Mouse (Mus musculus) liver, embryonic 11.5 days (tissue): ENCODE data around the gene Cdc25a. TPM values are rescaled to one million over a fixed set of nuclear protein-coding genes. Genes with fewer than 3 reads are reported as not detected.

Source experiments
- ATAC-seq: fragments of 200-750 bp; cut with Nextera tagmentation; replicated peaks from 2 replicates; pipeline ENCODE4 v1.8.0; 2017; ENCODE audit warnings: moderate number of reproducible peaks, mild to moderate bottlenecking, moderate TSS enrichment, moderate library complexity; ENCODE audit not compliant: low FRiP score
- DNase-seq: peaks from one replicate; pipeline ENCODE4 v3.0.0-alpha.2; 2017; ENCODE audit warnings: low spot score
- H3K27ac ChIP-seq: fragments of 300-500 bp; sonication (generic); 2 replicates; pipeline ENCODE4 v1.5.1; 2014; ENCODE audit warnings: mild to moderate bottlenecking, low read depth, low read length, control low read depth
- H3K27me3 ChIP-seq: fragments of 300-500 bp; sonication (generic); replicated peaks from 2 replicates; pipeline ENCODE4 v1.6.1; 2014; ENCODE audit warnings: low read length, mixed read lengths; ENCODE audit not compliant: control insufficient read depth, insufficient read depth
- H3K36me3 ChIP-seq: fragments of 300-500 bp; sonication (generic); 2 replicates; pipeline ENCODE4 v1.6.1; 2014; ENCODE audit warnings: mild to moderate bottlenecking, low read length, moderate library complexity, mixed read lengths; ENCODE audit not compliant: control insufficient read depth, insufficient read depth
- H3K4me1 ChIP-seq: fragments of 300-500 bp; sonication (generic); replicated peaks from 2 replicates; pipeline ENCODE4 v1.6.1; 2014; ENCODE audit warnings: low read length, mixed read lengths; ENCODE audit not compliant: control insufficient read depth, insufficient read depth
- H3K4me2 ChIP-seq: fragments of 300-500 bp; sonication (generic); 2 replicates; pipeline ENCODE4 v1.6.1; 2014; ENCODE audit warnings: mild to moderate bottlenecking, control low read depth, moderate library complexity
- H3K4me3 ChIP-seq: fragments of 300-500 bp; sonication (generic); 2 replicates; pipeline ENCODE4 v1.5.1; 2014; ENCODE audit warnings: low read depth, low read length, control low read depth
- H3K9ac ChIP-seq: fragments of 300-500 bp; sonication (generic); 2 replicates; pipeline ENCODE4 v1.6.1; 2014; ENCODE audit warnings: low read depth, low read length, control low read depth
- H3K9me3 ChIP-seq: fragments of 300-500 bp; sonication (generic); 2 replicates; pipeline ENCODE4 v1.6.1; 2016; ENCODE audit warnings: low read length, inconsistent platforms, mixed read lengths; ENCODE audit not compliant: control insufficient read depth
- WGBS: fragments of 180-500 bp; shearing (Covaris S2); extraction: QIAGEN DNeasy Blood & Tissue Kit; methylation state at CpG from one replicate; pipeline ENCODE4 v1.1.7; 2014; 5-methylcytosine and 5-hydroxymethylcytosine counted together
- microRNA-seq: library from miRNA; unstranded; fragments of <30 nt; microRNA quantifications from one replicate; pipeline ENCODE4, GENCODE M21; 2017; ENCODE audit warnings: borderline number of aligned reads
- polyA plus RNA-seq: library from polyadenylated mRNA; unstranded; fragments of >200 nt; fragmentation: Nextera tagmentation; extraction: Ambion mirVana; gene quantifications from 2 replicates; pipeline ENCODE4 v1.2.1, GENCODE M21; 2014

The Cdc25a gene
- polyA plus RNA-seq, 1 experiment from 2014 or later: 39.8 TPM

- peak overlapping the region; percentile 72 for H3K9ac ChIP-seq
- H3K9me3 ChIP-seq: no peaks in the 10 kb centered on the region
- ATAC-seq: no peak
- peak overlapping the region; percentile 74 for H3K4me3 ChIP-seq
- peaks cover 5% of the 10 kb centered on the region for H3K4me1 ChIP-seq
- peak; percentile 58 for DNase-seq
- no peaks in the 10 kb centered on the region for H3K36me3 ChIP-seq
- peak overlapping the region; percentile 99 for H3K4me2 ChIP-seq
- peak overlapping the region; percentile 65 for H3K27ac ChIP-seq
- under 1% methylated on average over 20 of the region's 20 CpGs for WGBS
- no peaks in the 10 kb centered on the region for H3K27me3 ChIP-seq
Measured at GRCm38 (mm10) chr9:109932361-109932755, 57.0 kb downstream of the Cdc25a start.

DNA sequence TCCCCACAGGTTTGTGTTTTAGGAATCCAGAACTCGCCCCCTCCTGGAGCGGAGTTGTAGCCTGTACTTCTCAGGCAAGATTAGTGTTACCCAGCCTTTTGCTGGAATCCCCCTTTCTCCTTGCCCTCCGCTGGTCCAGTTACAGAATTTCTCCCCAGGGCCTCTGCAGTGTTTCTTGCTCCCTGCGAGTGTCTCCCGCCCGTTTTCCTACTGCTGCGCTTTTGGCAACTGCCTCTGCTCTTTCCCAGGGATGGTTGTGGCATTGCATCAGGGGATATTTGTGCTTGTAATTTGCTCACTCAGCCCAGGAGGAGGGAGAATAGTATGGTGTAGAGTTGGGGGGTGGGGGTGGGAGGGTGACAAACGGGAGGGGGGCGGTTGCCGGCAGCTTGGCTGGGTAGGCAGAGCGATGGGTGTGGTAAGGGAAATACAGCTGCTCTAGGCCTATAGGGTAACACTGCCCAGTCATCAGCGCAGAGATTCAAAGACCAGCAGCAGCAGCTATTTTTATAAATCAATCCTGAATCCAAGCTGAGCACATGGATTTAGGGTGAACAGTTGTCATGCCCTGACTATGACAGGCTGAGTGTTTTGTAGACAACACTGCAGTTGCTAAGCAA, 57.5 kb downstream of the Cdc25a start:
- peaks cover 5% of the 10 kb centered on the region for H3K4me1 ChIP-seq
- DNase-seq (peak; percentile 51), ATAC-seq (no peak)
- H3K9ac ChIP-seq: peak overlapping the region; percentile 72; the same call in 1 of the 2 replicates
- no peaks in the 10 kb centered on the region for H3K27me3 ChIP-seq
- peak overlapping the region; percentile 74 for H3K4me3 ChIP-seq
- peak overlapping the region; percentile 99 for H3K4me2 ChIP-seq
- WGBS: 4% methylated on average over 12 of the region's 12 CpGs
- no peak overlapping the region for H3K27ac ChIP-seq
- no peaks in the 10 kb centered on the region for H3K36me3 ChIP-seq
- no peaks in the 10 kb centered on the region for H3K9me3 ChIP-seq

DNA sequence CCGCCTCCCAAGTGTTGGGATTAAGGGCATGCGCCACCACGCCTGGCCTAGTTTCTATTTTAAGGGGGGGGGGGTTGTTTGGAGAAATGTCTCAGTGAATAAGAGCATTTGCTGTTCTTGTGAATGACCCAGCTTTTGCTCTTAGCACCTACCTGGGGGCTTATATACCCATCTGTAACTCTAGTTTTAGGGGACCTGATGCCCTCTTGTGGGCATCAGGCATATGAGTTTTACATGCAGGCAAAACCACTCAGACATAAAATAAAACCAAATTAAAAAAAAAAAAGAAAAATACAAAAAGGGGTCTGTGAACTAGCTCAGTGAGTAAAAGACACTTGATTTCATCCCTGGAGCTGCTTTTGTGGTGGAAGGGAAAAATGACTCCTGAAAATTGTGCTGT, 64.0 kb downstream of the Cdc25a start:
- 94% methylated on average over 3 of the region's 3 CpGs for WGBS
- H3K4me3 ChIP-seq: no peak overlapping the region
- no peaks in the 10 kb centered on the region for H3K27me3 ChIP-seq
- DNase-seq (no peak), ATAC-seq (no peak)
- H3K4me2 ChIP-seq: no peak overlapping the region
- no peaks in the 10 kb centered on the region for H3K9me3 ChIP-seq
- H3K36me3 ChIP-seq: no peaks in the 10 kb centered on the region
- H3K9ac ChIP-seq: no peak overlapping the region
- H3K4me1 ChIP-seq: no peaks in the 10 kb centered on the region
- no peak overlapping the region for H3K27ac ChIP-seq

GRCm38 (mm10) chr9:109942796-109943195, 67.4 kb downstream of the Cdc25a start:
- H3K9ac ChIP-seq: no peak overlapping the region
- H3K27ac ChIP-seq: no peak overlapping the region
- whole genome bisulfite sequencing: 91% methylated on average over 4 of the region's 4 CpGs
- H3K27me3 ChIP-seq: no peaks in the 10 kb centered on the region
- no peaks in the 10 kb centered on the region for H3K36me3 ChIP-seq
- H3K4me2 ChIP-seq: no peak overlapping the region
- DNase-seq: no peak
- no peaks in the 10 kb centered on the region for H3K4me1 ChIP-seq
- no peak for ATAC-seq
- no peak overlapping the region for H3K4me3 ChIP-seq
- H3K9me3 ChIP-seq: no peaks in the 10 kb centered on the region

Small RNAs within 50 kb of the gene (microRNA-seq; reads per million reads assigned to microRNA genes)
- gene Mir7089: 4.6 reads per million, percentile 11 among the genes with 10 or more reads in this experiment

Other genes starting within 250 kb of the Cdc25a start
- gene Fbxw24, start 249.5 kb upstream of the Cdc25a start, polyA plus RNA-seq: not detected in 2 replicates
- not detected in 2 replicates for gene Fbxw25, start 210.9 kb upstream of the Cdc25a start, polyA plus RNA-seq
- 0.11 and 0.12 TPM in 2 replicates for gene Fbxw18, start 172.9 kb upstream of the Cdc25a start, polyA plus RNA-seq
- gene Fbxw26, start 129.5 kb upstream of the Cdc25a start, polyA plus RNA-seq: 0.09 TPM in 1 of 2 replicates, not detected in the other
- not detected in 2 replicates for gene Fbxw27, start 84.9 kb upstream of the Cdc25a start, polyA plus RNA-seq
- not detected in 2 replicates for gene Spink8, start 63.3 kb upstream of the Cdc25a start, polyA plus RNA-seq
- 91.1 and 94.6 TPM in 2 replicates for gene Nme6, start 42.8 kb upstream of the Cdc25a start, polyA plus RNA-seq
- gene Camp, start 26.0 kb upstream of the Cdc25a start, polyA plus RNA-seq: 13.5 and 15.8 TPM in 2 replicates
- 30.4 and 33.0 TPM in 2 replicates for gene Map4, start 55.9 kb downstream of the Cdc25a start, polyA plus RNA-seq
- 69.1 and 72.5 TPM in 2 replicates for gene Smarcc1, start 242.1 kb downstream of the Cdc25a start, polyA plus RNA-seq
- gene Dhx30, start 242.3 kb downstream of the Cdc25a start, polyA plus RNA-seq: 113 and 124 TPM in 2 replicates